Mouse (Mus musculus) ES-E14 (cell line): ENCODE results near the gene Smarcd3.

ENCODE experiments used
- CHD2 ChIP-seq: IDR thresholded peaks from 2 replicates; pipeline ENCODE4 v1.6.1; 2014; ENCODE audit warnings: mild to moderate bottlenecking, low read depth, low read length, inconsistent platforms
- MAFK ChIP-seq: IDR thresholded peaks from 2 replicates; pipeline ENCODE4 v1.6.1; 2014; ENCODE audit warnings: mild to moderate bottlenecking, low read depth, low read length, inconsistent platforms; ENCODE audit not compliant: insufficient read depth
- ZC3H11A ChIP-seq: IDR thresholded peaks from 2 replicates; pipeline ENCODE4 v1.6.1; 2012; ENCODE audit warnings: low read depth, mild to moderate bottlenecking, inconsistent platforms, low read length, borderline replicate concordance
- ZNF384 ChIP-seq: IDR thresholded peaks from 2 replicates; pipeline ENCODE4 v1.6.1; 2012; ENCODE audit warnings: low read depth, low read length, inconsistent platforms

DNA sequence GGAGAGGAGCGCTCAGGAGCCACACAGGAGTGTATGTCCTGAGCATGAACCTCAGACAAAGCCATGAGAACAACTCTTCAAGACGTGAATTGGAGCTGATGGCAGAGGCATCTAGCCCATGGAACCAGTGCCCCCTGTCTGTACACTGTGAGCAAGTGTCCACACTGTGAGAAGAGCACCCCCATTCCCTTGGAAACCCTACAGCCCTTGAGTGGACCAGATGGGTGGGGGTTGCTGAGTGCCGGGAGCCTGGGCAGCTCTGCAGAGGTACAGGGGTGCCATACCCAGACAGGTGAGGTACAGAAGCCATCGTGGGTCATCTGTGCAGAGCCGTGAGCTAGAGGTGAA, 11.9 kb downstream of the Smarcd3 start:
- no peak for TF ChIP-seq ZNF384
- no peak for TF ChIP-seq ZC3H11A
- no peak for TF ChIP-seq CHD2
- no peak for TF ChIP-seq MAFK
